Mouse (Mus musculus): ENCODE data around the gene Mmp9. TPM values are rescaled to one million over a fixed set of nuclear protein-coding genes. Genes with fewer than 3 reads are reported as not detected.
A peak's percentile ranks its signal among the peaks of the same experiment; 100 is the strongest.

Gene Mmp9
- total and polyA plus RNA-seq, 3 experiments: 0.63 to 0.82 TPM; not detected in 1

GRCm38 (mm10) chr2:164979749-164980148 is 39.2 kb downstream of the Mmp9 start:
- TF ChIP-seq TAL1 (conservative IDR thresholded peaks at IDR 0.05; ENCODE audit: low read depth, low read length) (no peak), GATA2 (IDR thresholded peaks at IDR 0.05; ENCODE audit: borderline replicate concordance, low read depth, low read length) (no peak), GATA1 (IDR thresholded peaks at IDR 0.05; ENCODE audit: borderline replicate concordance, low read length) (no peak), CTCF (IDR thresholded peaks at IDR 0.05; ENCODE audit: low read depth, low read length) (no peak), POLR2AphosphoS5 (IDR thresholded peaks at IDR 0.05; ENCODE audit: insufficient replicate concordance, low read depth, low read length) (no peak)
- ATAC-seq (ENCODE audit: extremely low read depth, insufficient number of reproducible peaks, low FRiP score, poor library complexity, severe bottlenecking): no peak; the same call in 1 of the 2 replicates
- peak; percentile 47 for DNase-seq (ENCODE audit: low spot score)
- H3K9me3 ChIP-seq (replicated peaks): no peaks in the 10 kb centered on the region
- no peak overlapping the region for H3K4me3 ChIP-seq (ENCODE audit: low read depth, low read length)
- H3K27me3 ChIP-seq (ENCODE audit: insufficient read depth, low read length): no peaks in the 10 kb centered on the region
- H3K4me1 ChIP-seq (ENCODE audit: insufficient read depth, low read depth, low read length): no peaks in the 10 kb centered on the region
- no peaks in the 10 kb centered on the region for H3K36me3 ChIP-seq (replicated peaks)

- Histone ChIP-seq H3K36me3 (replicated peaks) (no peaks in the 10 kb centered on the region), H3K27me3 (ENCODE audit: insufficient read depth, low read length) (peaks cover 3% of the 10 kb centered on the region; the same call in 1 of the 2 replicates), H3K4me1 (ENCODE audit: insufficient read depth, low read depth, low read length) (no peaks in the 10 kb centered on the region; the same call in 1 of the 2 replicates), H3K9me3 (replicated peaks) (no peaks in the 10 kb centered on the region), H3K4me3 (ENCODE audit: low read depth, low read length) (no peak overlapping the region)
- no peak for DNase-seq (ENCODE audit: low spot score)
- no peak for ATAC-seq (ENCODE audit: extremely low read depth, insufficient number of reproducible peaks, low FRiP score, poor library complexity, severe bottlenecking)
- TF ChIP-seq GATA1 (IDR thresholded peaks at IDR 0.05; ENCODE audit: borderline replicate concordance, low read length) (no peak), GATA2 (IDR thresholded peaks at IDR 0.05; ENCODE audit: borderline replicate concordance, low read depth, low read length) (no peak), POLR2AphosphoS5 (IDR thresholded peaks at IDR 0.05; ENCODE audit: insufficient replicate concordance, low read depth, low read length) (no peak), CTCF (IDR thresholded peaks at IDR 0.05; ENCODE audit: low read depth, low read length) (no peak), TAL1 (conservative IDR thresholded peaks at IDR 0.05; ENCODE audit: low read depth, low read length) (no peak)
These were observed 45.4 kb downstream of the Mmp9 start for GRCm38 (mm10) chr2:164985962-164986361.

DNA sequence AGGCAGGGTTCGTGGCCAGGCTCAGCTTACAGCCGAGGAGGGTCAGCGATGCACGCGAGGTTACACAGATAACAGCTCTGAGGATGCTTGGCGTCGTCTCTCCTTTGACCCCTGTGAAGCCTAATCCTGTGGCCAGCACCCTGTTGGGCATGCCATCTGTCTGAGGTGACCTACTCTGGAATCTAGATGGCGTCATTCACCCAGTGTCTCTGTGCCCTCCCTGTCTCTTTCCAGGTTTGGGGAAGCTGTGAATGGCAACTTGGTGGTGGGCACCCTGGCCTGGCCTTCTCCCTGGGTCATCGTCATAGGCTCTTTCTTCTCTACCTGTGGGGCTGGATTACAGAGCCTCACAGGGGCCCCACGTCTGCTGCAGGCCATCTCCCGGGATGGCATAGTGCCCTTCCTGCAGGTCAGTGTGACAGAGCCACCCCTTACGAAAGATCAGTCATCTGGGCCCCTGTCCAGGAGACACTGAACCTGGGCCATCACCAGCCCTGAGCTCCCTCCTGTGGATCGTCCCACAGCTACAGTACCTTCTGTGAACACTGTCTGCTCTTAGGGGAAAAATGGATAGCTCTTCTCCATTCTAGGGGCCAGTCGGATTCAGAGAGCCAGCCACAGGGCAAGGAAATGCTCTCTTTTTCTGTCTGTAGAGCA is 45.9 kb downstream of the Mmp9 start:
- Histone ChIP-seq H3K4me3 (ENCODE audit: low read depth, low read length) (no peak overlapping the region), H3K36me3 (replicated peaks) (no peaks in the 10 kb centered on the region), H3K27me3 (ENCODE audit: insufficient read depth, low read length) (peaks cover 7% of the 10 kb centered on the region; the same call in 1 of the 2 replicates), H3K4me1 (ENCODE audit: insufficient read depth, low read depth, low read length) (no peaks in the 10 kb centered on the region; the same call in 1 of the 2 replicates), H3K9me3 (replicated peaks) (no peaks in the 10 kb centered on the region)
- TF ChIP-seq GATA1 (IDR thresholded peaks at IDR 0.05; ENCODE audit: borderline replicate concordance, low read length) (no peak), GATA2 (IDR thresholded peaks at IDR 0.05; ENCODE audit: borderline replicate concordance, low read depth, low read length) (no peak), CTCF (IDR thresholded peaks at IDR 0.05; ENCODE audit: low read depth, low read length) (no peak), POLR2AphosphoS5 (IDR thresholded peaks at IDR 0.05; ENCODE audit: insufficient replicate concordance, low read depth, low read length) (no peak), TAL1 (conservative IDR thresholded peaks at IDR 0.05; ENCODE audit: low read depth, low read length) (no peak)
- DNase-seq (ENCODE audit: low spot score) (no peak), ATAC-seq (ENCODE audit: extremely low read depth, insufficient number of reproducible peaks, low FRiP score, poor library complexity, severe bottlenecking) (no peak)

- TF ChIP-seq GATA2 (IDR thresholded peaks at IDR 0.05; ENCODE audit: borderline replicate concordance, low read depth, low read length) (no peak), GATA1 (IDR thresholded peaks at IDR 0.05; ENCODE audit: borderline replicate concordance, low read length) (no peak), TAL1 (conservative IDR thresholded peaks at IDR 0.05; ENCODE audit: low read depth, low read length) (no peak), CTCF (IDR thresholded peaks at IDR 0.05; ENCODE audit: low read depth, low read length) (no peak), POLR2AphosphoS5 (IDR thresholded peaks at IDR 0.05; ENCODE audit: insufficient replicate concordance, low read depth, low read length) (no peak)
- H3K36me3 ChIP-seq (replicated peaks): peaks cover 3% of the 10 kb centered on the region
- no peak for ATAC-seq (ENCODE audit: extremely low read depth, insufficient number of reproducible peaks, low FRiP score, poor library complexity, severe bottlenecking)
- H3K4me1 ChIP-seq (ENCODE audit: insufficient read depth, low read depth, low read length): peaks cover 6% of the 10 kb centered on the region
- H3K9me3 ChIP-seq (replicated peaks): no peaks in the 10 kb centered on the region
- no peak overlapping the region for H3K4me3 ChIP-seq (ENCODE audit: low read depth, low read length)
- peaks cover 15% of the 10 kb centered on the region; the same call in 1 of the 2 replicates for H3K27me3 ChIP-seq (ENCODE audit: insufficient read depth, low read length)
- DNase-seq (ENCODE audit: low spot score): no peak
These were observed 48.2 kb downstream of the Mmp9 start for GRCm38 (mm10) chr2:164988777-164989176.

DNA sequence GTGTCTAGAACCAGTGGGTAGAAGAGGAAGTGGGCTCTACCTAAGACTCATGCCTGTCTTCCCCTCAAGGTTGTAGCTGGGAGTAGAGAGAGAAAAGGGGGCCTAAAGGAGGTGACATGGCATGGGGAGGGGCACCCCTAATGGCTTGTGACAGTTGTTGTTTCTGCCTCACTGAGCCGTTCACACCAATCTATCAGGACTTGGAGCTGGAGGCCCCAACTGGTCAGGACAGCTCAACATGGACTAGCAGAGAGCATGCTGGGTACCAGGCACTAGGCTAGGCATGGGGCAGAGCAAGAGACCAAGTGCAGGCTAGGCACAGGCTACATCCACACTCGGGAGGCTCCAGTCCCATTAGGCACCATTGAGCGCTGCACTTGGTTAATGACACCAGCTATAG is 50.5 kb downstream of the Mmp9 start:
- Histone ChIP-seq H3K27me3 (ENCODE audit: insufficient read depth, low read length) (peaks cover 15% of the 10 kb centered on the region; the same call in 1 of the 2 replicates), H3K4me3 (ENCODE audit: low read depth, low read length) (no peak overlapping the region; the same call in 1 of the 2 replicates), H3K36me3 (replicated peaks) (peaks cover 19% of the 10 kb centered on the region), H3K9me3 (replicated peaks) (no peaks in the 10 kb centered on the region), H3K4me1 (ENCODE audit: insufficient read depth, low read depth, low read length) (peaks cover 6% of the 10 kb centered on the region)
- ATAC-seq (ENCODE audit: extremely low read depth, insufficient number of reproducible peaks, low FRiP score, poor library complexity, severe bottlenecking): no peak
- no peak for TF ChIP-seq TAL1 (conservative IDR thresholded peaks at IDR 0.05; ENCODE audit: low read depth, low read length)
- no peak for TF ChIP-seq GATA2 (IDR thresholded peaks at IDR 0.05; ENCODE audit: borderline replicate concordance, low read depth, low read length)
- no peak for TF ChIP-seq CTCF (IDR thresholded peaks at IDR 0.05; ENCODE audit: low read depth, low read length)
- no peak for DNase-seq (ENCODE audit: low spot score)

DNA sequence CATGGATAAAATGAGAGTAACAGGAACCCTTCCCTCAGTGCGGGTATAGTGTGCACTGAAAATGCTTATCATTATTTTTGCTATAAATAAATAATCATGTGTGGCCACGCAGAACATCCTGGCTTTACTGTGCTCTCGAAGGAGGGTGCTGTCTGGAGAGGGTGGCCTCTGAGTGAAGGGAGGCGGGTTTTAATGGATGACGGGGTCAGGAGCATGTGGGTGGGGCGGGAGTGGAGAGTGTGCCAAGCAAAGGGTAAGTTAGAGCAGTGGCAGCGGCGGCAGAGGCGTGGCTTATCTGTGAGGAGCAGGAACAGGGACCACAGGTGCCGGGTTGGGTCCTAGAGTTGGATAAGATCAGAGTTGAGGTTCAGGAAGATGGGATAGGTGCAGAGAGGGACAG is 51.2 kb downstream of the Mmp9 start:
- TF ChIP-seq GATA2 (IDR thresholded peaks at IDR 0.05; ENCODE audit: borderline replicate concordance, low read depth, low read length) (no peak), GATA1 (IDR thresholded peaks at IDR 0.05; ENCODE audit: borderline replicate concordance, low read length) (no peak), TAL1 (conservative IDR thresholded peaks at IDR 0.05; ENCODE audit: low read depth, low read length) (no peak), CTCF (IDR thresholded peaks at IDR 0.05; ENCODE audit: low read depth, low read length) (no peak), POLR2AphosphoS5 (IDR thresholded peaks at IDR 0.05; ENCODE audit: insufficient replicate concordance, low read depth, low read length) (no peak)
- H3K27me3 ChIP-seq (ENCODE audit: insufficient read depth, low read length): peaks cover 15% of the 10 kb centered on the region; the same call in 1 of the 2 replicates
- H3K9me3 ChIP-seq (replicated peaks): no peaks in the 10 kb centered on the region
- H3K36me3 ChIP-seq (replicated peaks): peaks cover 25% of the 10 kb centered on the region
- no peak for DNase-seq (ENCODE audit: low spot score)
- ATAC-seq (ENCODE audit: extremely low read depth, insufficient number of reproducible peaks, low FRiP score, poor library complexity, severe bottlenecking): no peak
- no peak overlapping the region for H3K4me3 ChIP-seq (ENCODE audit: low read depth, low read length)
- H3K4me1 ChIP-seq (ENCODE audit: insufficient read depth, low read depth, low read length): peaks cover 6% of the 10 kb centered on the region

Data from G1E (cell line).